Mouse (Mus musculus) hindbrain, embryonic 16.5 days (tissue): ENCODE measurements around the gene Limch1. TPM values are rescaled to one million over a fixed set of nuclear protein-coding genes. Genes with fewer than 3 reads are reported as not detected.
A peak's percentile ranks its signal among the peaks of the same experiment; 100 is the strongest.

Source experiments
- ATAC-seq: fragments of 200-750 bp; cut with Nextera tagmentation; 2 replicates; pipeline ENCODE4 v1.8.0; 2017; ENCODE audit warnings: moderate TSS enrichment, moderate library complexity
- H3K27ac ChIP-seq: fragments of 300-500 bp; sonication (generic); 2 replicates; pipeline ENCODE4 v1.5.1; 2014; ENCODE audit warnings: low read depth, mild to moderate bottlenecking, control low read depth, low read length, moderate library complexity
- H3K27me3 ChIP-seq: fragments of 300-500 bp; sonication (generic); replicated peaks from 2 replicates; pipeline ENCODE4 v1.6.1; 2014; ENCODE audit warnings: low read length; ENCODE audit not compliant: control insufficient read depth, insufficient read depth
- H3K36me3 ChIP-seq: fragments of 300-500 bp; sonication (generic); 2 replicates; pipeline ENCODE4 v1.6.1; 2014; ENCODE audit warnings: mild to moderate bottlenecking, low read length, moderate library complexity, mixed read lengths; ENCODE audit not compliant: control insufficient read depth, insufficient read depth
- H3K4me1 ChIP-seq: fragments of 300-500 bp; sonication (generic); 2 replicates; pipeline ENCODE4 v1.6.1; 2014; ENCODE audit warnings: low read depth, low read length; ENCODE audit not compliant: control insufficient read depth, insufficient read depth
- H3K4me2 ChIP-seq: fragments of 300-500 bp; sonication (generic); 2 replicates; pipeline ENCODE4 v1.6.1; 2014; ENCODE audit warnings: mild to moderate bottlenecking, low read length, control low read depth, moderate library complexity
- H3K4me3 ChIP-seq: fragments of 300-500 bp; sonication (generic); 2 replicates; pipeline ENCODE4 v1.5.1; 2014; ENCODE audit warnings: mild to moderate bottlenecking, low read length, control low read depth, moderate library complexity
- H3K9ac ChIP-seq: fragments of 300-500 bp; sonication (generic); 2 replicates; pipeline ENCODE4 v1.6.1; 2014; ENCODE audit warnings: low read depth, mild to moderate bottlenecking, control low read depth, low read length, moderate library complexity
- H3K9me3 ChIP-seq: fragments of 300-500 bp; sonication (generic); 2 replicates; pipeline ENCODE4 v1.6.1; 2014; ENCODE audit warnings: mild to moderate bottlenecking, low read length, moderate library complexity; ENCODE audit not compliant: control insufficient read depth
- WGBS: fragments of 180-500 bp; shearing (Covaris S2); extraction: QIAGEN DNeasy Blood & Tissue Kit; methylation state at CpG from one replicate; pipeline ENCODE4 v1.1.7; 2014; 5-methylcytosine and 5-hydroxymethylcytosine counted together
- polyA plus RNA-seq: library from polyadenylated mRNA; unstranded; fragments of >200 nt; fragmentation: Nextera tagmentation; extraction: Ambion mirVana; gene quantifications from 2 replicates; pipeline ENCODE4 v1.2.1, GENCODE M21; 2015

Limch1 gene
- polyA plus RNA-seq, 1 experiment from 2014 or later = 48.4 TPM

- Histone ChIP-seq H3K27me3 (no peaks in the 10 kb centered on the region), H3K36me3 (no peaks in the 10 kb centered on the region), H3K4me3 (no peak overlapping the region), H3K27ac (no peak overlapping the region), H3K4me2 (no peak overlapping the region), H3K4me1 (no peaks in the 10 kb centered on the region; the same call in 1 of the 2 replicates), H3K9me3 (no peaks in the 10 kb centered on the region), H3K9ac (no peak overlapping the region)
- ATAC-seq = no peak
- WGBS = 40% methylated on average over 2 of the region's 2 CpGs
Measured at GRCm38 (mm10) chr5:66909962-66910361, 164.3 kb downstream of the Limch1 start.

DNA sequence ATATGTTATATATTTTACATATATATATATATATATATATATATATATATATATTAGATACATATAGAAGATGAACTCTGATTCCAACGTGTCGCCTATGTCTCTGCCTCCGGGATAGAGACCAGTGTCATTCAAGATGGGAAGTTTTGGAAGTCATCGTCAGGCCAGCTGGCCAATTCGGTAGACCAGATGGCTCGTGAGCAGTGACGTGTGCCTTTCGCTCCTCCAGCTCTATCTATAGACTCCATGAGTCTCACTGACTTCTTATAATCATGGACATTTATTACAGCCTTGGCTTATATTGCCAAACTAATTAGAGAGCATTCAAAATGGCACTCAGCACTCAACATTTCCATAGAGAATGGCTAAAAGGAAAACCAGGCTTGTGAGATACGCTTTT, 165.0 kb downstream of the Limch1 start:
- H3K4me2 ChIP-seq = no peak overlapping the region
- no peaks in the 10 kb centered on the region for H3K36me3 ChIP-seq
- H3K4me3 ChIP-seq = no peak overlapping the region
- no peak for ATAC-seq
- H3K27ac ChIP-seq = no peak overlapping the region
- 90% methylated on average over 9 of the region's 9 CpGs for WGBS
- H3K4me1 ChIP-seq = no peaks in the 10 kb centered on the region; the same call in 1 of the 2 replicates
- H3K27me3 ChIP-seq = no peaks in the 10 kb centered on the region
- no peak overlapping the region for H3K9ac ChIP-seq
- no peaks in the 10 kb centered on the region for H3K9me3 ChIP-seq

DNA sequence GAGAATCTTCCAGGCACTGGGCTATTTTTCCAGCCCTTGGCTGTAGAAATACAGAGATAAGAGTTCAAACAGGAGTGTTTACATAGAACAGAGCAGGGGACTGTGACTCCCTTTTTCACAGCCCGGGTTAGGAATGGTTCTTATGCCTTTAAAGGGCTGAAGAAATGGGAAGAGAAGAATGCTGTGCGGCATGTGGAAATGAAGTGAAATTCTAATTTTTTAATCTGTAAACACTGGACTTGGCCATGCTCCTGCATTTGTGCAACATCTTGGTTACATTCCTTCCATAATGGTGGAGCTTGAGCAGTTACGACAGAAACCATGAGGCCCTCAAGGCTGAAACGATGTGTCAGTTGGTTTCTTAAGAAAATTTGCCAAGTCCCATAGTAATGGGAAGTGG, 165.4 kb downstream of the Limch1 start:
- Histone ChIP-seq H3K9ac (no peak overlapping the region), H3K4me2 (no peak overlapping the region), H3K4me1 (no peaks in the 10 kb centered on the region; the same call in 1 of the 2 replicates), H3K9me3 (no peaks in the 10 kb centered on the region), H3K36me3 (no peaks in the 10 kb centered on the region), H3K27ac (no peak overlapping the region), H3K27me3 (no peaks in the 10 kb centered on the region), H3K4me3 (no peak overlapping the region)
- WGBS = 95% methylated on average over 4 of the region's 4 CpGs
- no peak for ATAC-seq

GRCm38 (mm10) chr5:66913791-66914190, 168.2 kb downstream of the Limch1 start:
- Histone ChIP-seq H3K36me3 (no peaks in the 10 kb centered on the region), H3K9me3 (no peaks in the 10 kb centered on the region), H3K27ac (no peak overlapping the region), H3K4me2 (no peak overlapping the region), H3K4me3 (no peak overlapping the region), H3K27me3 (no peaks in the 10 kb centered on the region), H3K4me1 (peaks cover 5% of the 10 kb centered on the region), H3K9ac (no peak overlapping the region)
- 58% methylated on average over 6 of the region's 6 CpGs for WGBS
- no peak for ATAC-seq

DNA sequence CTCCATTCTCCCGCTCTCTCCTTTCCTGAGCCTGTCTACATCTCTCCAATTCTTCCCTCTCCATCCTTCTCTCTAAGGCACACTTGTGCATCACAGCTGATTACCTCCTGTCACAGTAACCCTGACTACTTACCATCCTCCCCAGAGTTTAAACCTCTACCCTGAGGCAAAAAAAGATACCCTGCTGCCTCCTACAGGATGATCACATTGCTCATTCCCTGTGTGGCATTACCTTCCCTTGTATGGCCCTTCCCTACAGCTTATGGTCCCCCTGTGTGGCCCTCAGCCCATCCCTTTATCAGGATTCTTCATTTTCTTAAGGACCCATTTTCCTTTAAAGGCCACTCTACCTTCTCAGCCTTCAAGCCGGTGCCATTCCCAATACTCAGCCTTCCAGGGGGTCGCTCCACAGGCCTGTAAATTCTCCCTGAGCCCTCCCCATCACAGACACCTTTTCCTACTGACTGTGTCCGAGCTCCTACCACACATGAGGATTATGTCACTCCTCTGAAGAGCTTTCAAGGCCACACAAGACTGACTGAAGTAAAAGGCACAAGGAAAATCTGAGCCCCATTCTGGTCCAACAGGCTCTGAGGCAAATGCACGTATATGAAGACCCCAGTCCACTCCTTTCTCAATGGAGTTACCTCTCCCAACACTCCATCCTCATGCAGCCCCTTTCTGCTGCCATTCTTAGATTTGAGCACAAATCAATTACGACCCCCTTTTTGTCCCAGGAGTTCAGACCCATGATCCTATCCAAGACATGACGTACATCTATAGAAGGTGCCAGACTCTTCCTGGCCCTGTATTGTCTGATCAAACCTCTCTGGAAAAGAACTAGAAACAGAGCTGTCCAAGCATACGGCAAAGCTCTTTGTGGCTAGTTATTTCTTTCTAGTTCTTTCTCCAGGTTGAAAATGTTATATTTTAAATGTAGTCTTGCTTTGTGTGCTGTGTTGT, 172.0 kb downstream of the Limch1 start:
- H3K4me2 ChIP-seq = no peak overlapping the region
- no peaks in the 10 kb centered on the region for H3K27me3 ChIP-seq
- no peak overlapping the region for H3K9ac ChIP-seq
- peak overlapping the region; percentile 61 for H3K27ac ChIP-seq
- H3K4me1 ChIP-seq = peaks cover 8% of the 10 kb centered on the region
- no peaks in the 10 kb centered on the region for H3K9me3 ChIP-seq
- ATAC-seq = 0 out of 2 replicates have a peak, but pooled peaks have one; percentile 40
- no peaks in the 10 kb centered on the region for H3K36me3 ChIP-seq
- H3K4me3 ChIP-seq = no peak overlapping the region
- WGBS = 58% methylated on average over 8 of the region's 8 CpGs

GRCm38 (mm10) chr5:66918316-66919305, 173.0 kb downstream of the Limch1 start:
- Histone ChIP-seq H3K27me3 (no peaks in the 10 kb centered on the region), H3K9me3 (no peaks in the 10 kb centered on the region), H3K9ac (no peak overlapping the region), H3K27ac (peak overlapping the region; percentile 72), H3K36me3 (no peaks in the 10 kb centered on the region), H3K4me3 (no peak overlapping the region), H3K4me1 (peaks cover 8% of the 10 kb centered on the region), H3K4me2 (peak overlapping the region; percentile 30)
- WGBS = 24% methylated on average over 11 of the region's 11 CpGs
- peak; percentile 81; the same call in 1 of the 2 replicates for ATAC-seq

DNA sequence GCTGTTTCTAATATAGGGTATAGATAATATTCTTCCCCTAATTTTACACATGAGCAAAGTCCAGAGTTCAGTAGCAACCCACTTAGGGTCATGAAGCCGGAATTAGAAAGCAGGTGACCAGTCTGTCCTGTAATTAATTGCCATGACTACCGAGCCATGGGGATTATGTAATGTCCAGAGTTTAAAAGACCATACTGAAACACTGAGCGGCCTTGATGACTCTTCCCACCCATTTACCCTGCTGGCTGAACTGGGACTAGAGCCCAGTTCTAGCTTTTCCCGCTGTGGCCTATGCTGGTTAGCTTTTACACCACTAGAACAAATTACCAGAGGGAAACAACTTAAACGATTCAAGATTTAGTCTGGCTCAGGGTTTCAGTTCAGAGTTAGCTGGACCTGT, 177.0 kb downstream of the Limch1 start:
- H3K36me3 ChIP-seq = no peaks in the 10 kb centered on the region
- no peaks in the 10 kb centered on the region for H3K27me3 ChIP-seq
- H3K9me3 ChIP-seq = no peaks in the 10 kb centered on the region
- H3K9ac ChIP-seq = no peak overlapping the region
- peaks cover 8% of the 10 kb centered on the region; the same call in 1 of the 2 replicates for H3K4me1 ChIP-seq
- no peak for ATAC-seq
- H3K27ac ChIP-seq = no peak overlapping the region
- no peak overlapping the region for H3K4me3 ChIP-seq
- 66% methylated on average over 5 of the region's 5 CpGs for WGBS
- no peak overlapping the region for H3K4me2 ChIP-seq

DNA sequence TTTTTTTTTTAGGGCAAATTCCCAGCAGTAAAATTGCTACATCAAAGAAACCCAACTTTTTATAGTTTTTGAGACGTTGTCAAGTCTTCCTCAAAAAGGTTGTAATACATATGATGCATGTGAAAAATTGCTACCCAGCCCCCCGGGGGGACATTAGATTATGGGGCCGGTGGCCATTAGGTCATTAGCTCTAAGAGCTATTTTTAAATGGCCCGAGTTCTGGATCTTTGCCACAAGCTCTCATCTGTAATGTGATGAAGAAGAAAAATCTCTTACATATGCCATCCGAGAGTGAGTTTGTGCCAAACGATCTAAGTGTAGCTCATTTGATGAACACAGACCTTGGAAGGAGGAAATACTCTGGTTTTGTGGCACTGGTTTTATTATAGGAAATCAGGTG, 183.7 kb downstream of the Limch1 start:
- H3K4me1 ChIP-seq = no peaks in the 10 kb centered on the region
- no peak overlapping the region for H3K27ac ChIP-seq
- no peak overlapping the region for H3K4me3 ChIP-seq
- 60% methylated on average over 6 of the region's 6 CpGs for WGBS
- no peak overlapping the region for H3K9ac ChIP-seq
- no peaks in the 10 kb centered on the region for H3K27me3 ChIP-seq
- no peak for ATAC-seq
- no peaks in the 10 kb centered on the region for H3K9me3 ChIP-seq
- H3K4me2 ChIP-seq = no peak overlapping the region
- H3K36me3 ChIP-seq = no peaks in the 10 kb centered on the region
